Mouse (Mus musculus): ENCODE results near the gene Coro2a.

GRCm38 (mm10) chr4:46650086-46650753, 48.2 kb upstream of the Coro2a start, which contains the start of gene Tbc1d2:
- TF ChIP-seq POLR2A (IDR thresholded peaks at IDR 0.05; ENCODE audit: borderline replicate concordance, control insufficient read depth, low read depth, low read length) (peak; percentile 54; the same call in 1 of the 2 replicates), CTCF (IDR thresholded peaks at IDR 0.05; ENCODE audit: control insufficient read depth, insufficient read depth, low read length) (peak; percentile 44; the same call in 1 of the 2 replicates)

All from bone marrow, adult 2 months (tissue).